Mouse (Mus musculus) myocyte (in vitro differentiated cells): ENCODE data around the gene Otx1.

Experiments
- CEBPB ChIP-seq: IDR thresholded peaks from 2 replicates; pipeline ENCODE4 v1.6.1; 2011; ENCODE audit warnings: mild to moderate bottlenecking, moderate library complexity; ENCODE audit not compliant: poor library complexity, insufficient read depth, severe bottlenecking
- MAX ChIP-seq: IDR thresholded peaks from one replicate; pipeline ENCODE4 v1.6.1; 2011; ENCODE audit warnings: low read depth, mild to moderate bottlenecking, control low read depth
- POLR2A ChIP-seq: IDR thresholded peaks from one replicate; pipeline ENCODE4 v1.6.1; 2011; ENCODE audit warnings: low read depth, mild to moderate bottlenecking, control low read depth, moderate library complexity; ENCODE audit not compliant: insufficient read length
- SRF ChIP-seq: IDR thresholded peaks from one replicate; pipeline ENCODE4 v1.6.1; 2011; ENCODE audit warnings: low read depth; ENCODE audit not compliant: control insufficient read depth, insufficient read length
- USF1 ChIP-seq: IDR thresholded peaks from one replicate; pipeline ENCODE4 v1.6.1; 2011; ENCODE audit warnings: low read depth, mild to moderate bottlenecking, control low read depth, moderate library complexity

DNA sequence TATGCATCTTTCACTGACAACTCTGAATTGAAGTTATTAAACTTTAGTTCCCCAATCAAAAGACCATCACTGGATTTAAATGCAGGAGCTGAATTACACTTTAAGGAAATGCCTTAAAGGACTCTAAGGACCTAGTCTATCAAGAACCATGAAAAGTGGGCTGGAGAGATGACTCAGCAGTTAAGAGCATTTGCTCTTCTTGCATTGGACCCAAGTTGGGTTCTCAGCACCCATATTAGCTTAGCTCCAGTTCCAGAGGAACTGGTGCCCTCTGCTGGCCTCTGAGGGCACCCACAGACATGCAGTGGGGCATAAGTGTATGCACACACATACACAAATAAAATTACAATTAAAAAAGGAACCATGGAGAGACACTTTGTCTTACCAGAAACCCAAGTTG is 52.6 kb downstream of the Otx1 start:
- TF ChIP-seq USF1 (no peak), POLR2A (no peak), CEBPB (no peak), SRF (no peak), MAX (no peak)
